Mouse (Mus musculus): ENCODE measurements around the gene Taf1b. TPM values are rescaled to one million over a fixed set of nuclear protein-coding genes. Genes with fewer than 3 reads are reported as not detected.

The Taf1b gene
- total and polyA plus RNA-seq, 3 experiments: 26.6 to 49.6 (median 34.5) TPM

DNA sequence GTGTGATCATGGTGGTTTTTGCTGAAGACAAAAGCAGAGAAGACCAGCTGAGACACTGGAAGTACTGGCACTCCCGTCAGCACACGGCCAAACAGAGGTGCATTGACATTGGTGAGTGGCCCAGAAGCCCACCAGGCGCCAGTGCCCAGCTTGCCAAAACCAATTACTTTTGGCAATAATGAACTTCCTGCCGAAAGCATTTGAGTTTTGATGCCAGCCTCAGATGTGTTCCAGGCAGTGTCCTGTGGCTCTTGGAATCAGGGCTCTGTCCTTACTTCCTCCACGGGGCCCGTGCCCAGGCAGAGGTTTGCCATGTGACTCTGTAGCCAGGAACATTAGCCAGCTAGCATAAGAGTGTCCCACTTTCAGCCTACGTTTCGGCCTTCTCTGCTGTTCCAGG is 86.7 kb downstream of the Taf1b start:
- in situ Hi-C loops (cut with MboI; ENCODE audit: low pct_ligation_motif_present, low pct_unique_long_range_greater_than_20kb, low sequenced_read_pairs) (no loop called here), dilution Hi-C loops (cut with MboI; ENCODE audit: extremely low pct_ligation_motif_present, extremely low pct_unique_long_range_greater_than_20kb, low sequenced_read_pairs) (no loop called here)
- no peaks in the 10 kb centered on the region for H3K9me3 ChIP-seq (replicated peaks; ENCODE audit: low read length)
- TF ChIP-seq UBTF (IDR thresholded peaks at IDR 0.05; ENCODE audit: low read depth, low read length) (no peak), NRF1 (IDR thresholded peaks at IDR 0.05; ENCODE audit: low read depth, low read length) (no peak), ZNF384 (IDR thresholded peaks at IDR 0.05; ENCODE audit: low read depth, low read length) (no peak), POLR2A (IDR thresholded peaks at IDR 0.05; ENCODE audit: low read depth, low read length) (no peak), NELFE (IDR thresholded peaks at IDR 0.05; ENCODE audit: low read depth, low read length) (no peak), EP300 (IDR thresholded peaks at IDR 0.05; ENCODE audit: low read length) (no peak), PAX5 (IDR thresholded peaks at IDR 0.05; ENCODE audit: low read length) (no peak), RAD21 (IDR thresholded peaks at IDR 0.05; ENCODE audit: low read depth, low read length) (no peak), ETS1 (conservative IDR thresholded peaks at IDR 0.05; ENCODE audit: low read depth, low read length) (no peak), TCF12 (IDR thresholded peaks at IDR 0.05; ENCODE audit: low read depth, low read length) (no peak), MAZ (IDR thresholded peaks at IDR 0.05; ENCODE audit: low read depth, low read length) (no peak), JUN (IDR thresholded peaks at IDR 0.05; ENCODE audit: insufficient read depth, low read depth, low read length) (no peak), MEF2A (IDR thresholded peaks at IDR 0.05; ENCODE audit: borderline replicate concordance, low read depth, low read length) (no peak), BHLHE40 (IDR thresholded peaks at IDR 0.05; ENCODE audit: low read depth, low read length) (no peak), CHD1 (IDR thresholded peaks at IDR 0.05; ENCODE audit: low read depth, low read length) (no peak), HCFC1 (IDR thresholded peaks at IDR 0.05; ENCODE audit: low read depth, low read length) (no peak), ELF1 (IDR thresholded peaks at IDR 0.05; ENCODE audit: low read depth, low read length) (no peak), MYC (IDR thresholded peaks at IDR 0.05; ENCODE audit: low read depth, low read length) (no peak), CTCF (conservative IDR thresholded peaks at IDR 0.05 in 1 of 2, IDR thresholded peaks at IDR 0.05 in 1 of 2; ENCODE audit: low read depth in 2 of 2, low read length in 2 of 2) (no peak)
- H3K4me2 ChIP-seq (ENCODE audit: insufficient read depth, low read depth, poor library complexity, severe bottlenecking): no peak overlapping the region
- DNase-seq (ENCODE audit: extremely low read depth): no peak
- no peaks in the 10 kb centered on the region for H3K79me2 ChIP-seq (replicated peaks; ENCODE audit: control insufficient read depth, extremely low read depth, insufficient read depth, poor library complexity, severe bottlenecking)
- H3K27me3 ChIP-seq (replicated peaks): no peaks in the 10 kb centered on the region
- no peak overlapping the region for H3K4me3 ChIP-seq (replicated peaks in 1 of 3; ENCODE audit: low read depth in 2 of 3, low read length in 2 of 3, poor library complexity in 1 of 3)
- 0 out of 4 replicates have a peak, but pooled peaks cover 0 to 2% of the 10 kb centered on the region in 2 experiments for H3K4me1 ChIP-seq (ENCODE audit: control insufficient read depth in 1 of 2, insufficient read depth in 2 of 2)
- H3K36me3 ChIP-seq (replicated peaks in 1 of 2; ENCODE audit: control insufficient read depth in 1 of 2, insufficient read depth in 1 of 2, low read length in 1 of 2): peaks cover 46 to 54% of the 10 kb centered on the region in 2 experiments
- H3K27ac ChIP-seq (ENCODE audit: insufficient read depth, low read depth): no peak overlapping the region
- no peak overlapping the region for H3K9ac ChIP-seq (ENCODE audit: insufficient read depth, low read depth)

DNA sequence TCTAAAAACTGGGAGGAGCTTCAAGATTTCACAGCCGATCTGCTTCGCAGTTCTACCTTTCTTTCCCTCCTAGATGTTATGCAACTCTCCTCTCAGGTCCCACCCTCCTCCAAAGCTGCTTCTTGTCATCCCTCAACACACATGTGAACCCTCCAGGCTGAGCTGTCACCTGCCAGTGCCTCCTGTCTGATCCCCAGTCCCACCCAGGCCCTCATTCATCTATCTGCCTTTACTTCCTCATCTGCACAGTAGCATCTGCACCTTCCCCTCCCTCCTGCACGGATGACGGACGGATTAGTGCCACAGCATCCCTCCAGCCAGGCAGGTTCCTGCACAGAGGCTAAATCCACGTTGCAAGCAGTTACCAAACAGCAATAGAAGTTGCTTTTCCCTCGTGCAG is 88.0 kb downstream of the Taf1b start:
- TF ChIP-seq JUN (IDR thresholded peaks at IDR 0.05; ENCODE audit: insufficient read depth, low read depth, low read length) (no peak), POLR2A (IDR thresholded peaks at IDR 0.05; ENCODE audit: low read depth, low read length) (no peak), BHLHE40 (IDR thresholded peaks at IDR 0.05; ENCODE audit: low read depth, low read length) (no peak), TCF12 (IDR thresholded peaks at IDR 0.05; ENCODE audit: low read depth, low read length) (no peak), MYC (IDR thresholded peaks at IDR 0.05; ENCODE audit: low read depth, low read length) (no peak), RCOR1 (conservative IDR thresholded peaks at IDR 0.05; ENCODE audit: low read depth, low read length) (no peak), MEF2A (IDR thresholded peaks at IDR 0.05; ENCODE audit: borderline replicate concordance, low read depth, low read length) (no peak), ETS1 (conservative IDR thresholded peaks at IDR 0.05; ENCODE audit: low read depth, low read length) (no peak), GABPA (IDR thresholded peaks at IDR 0.05; ENCODE audit: insufficient replicate concordance, low read depth, low read length) (no peak), ZMIZ1 (IDR thresholded peaks at IDR 0.05; ENCODE audit: low read depth, low read length) (no peak), UBTF (IDR thresholded peaks at IDR 0.05; ENCODE audit: low read depth, low read length) (no peak), JUND (conservative IDR thresholded peaks at IDR 0.05; ENCODE audit: low read depth, low read length) (no peak)
- no peaks in the 10 kb centered on the region for H3K27me3 ChIP-seq (replicated peaks)
- H3K4me2 ChIP-seq (ENCODE audit: insufficient read depth, low read depth, poor library complexity, severe bottlenecking): no peak overlapping the region
- in situ Hi-C loops (cut with MboI; ENCODE audit: low pct_ligation_motif_present, low pct_unique_long_range_greater_than_20kb, low sequenced_read_pairs): no loop called here
- DNase-seq (ENCODE audit: extremely low read depth): no peak
- no peak overlapping the region for H3K9ac ChIP-seq (ENCODE audit: insufficient read depth, low read depth)
- H3K4me1 ChIP-seq (ENCODE audit: control insufficient read depth in 1 of 2, insufficient read depth in 2 of 2): 0 out of 4 replicates have a peak, but pooled peaks cover 0 to 2% of the 10 kb centered on the region in 2 experiments
- dilution Hi-C loops (cut with MboI; ENCODE audit: extremely low pct_ligation_motif_present, extremely low pct_unique_long_range_greater_than_20kb, low sequenced_read_pairs): no loop called here
- H3K27ac ChIP-seq (ENCODE audit: insufficient read depth, low read depth): no peak overlapping the region
- H3K36me3 ChIP-seq (replicated peaks in 1 of 2; ENCODE audit: control insufficient read depth in 1 of 2, insufficient read depth in 1 of 2, low read length in 1 of 2): peaks cover 43 to 49% of the 10 kb centered on the region in 2 experiments
- H3K79me2 ChIP-seq (replicated peaks; ENCODE audit: control insufficient read depth, extremely low read depth, insufficient read depth, poor library complexity, severe bottlenecking): no peaks in the 10 kb centered on the region
- no peak overlapping the region for H3K4me3 ChIP-seq (replicated peaks in 1 of 3; ENCODE audit: low read depth in 2 of 3, low read length in 2 of 3, poor library complexity in 1 of 3)
- H3K9me3 ChIP-seq (replicated peaks; ENCODE audit: low read length): no peaks in the 10 kb centered on the region

Measured in CH12.LX (cell line).